Mouse (Mus musculus) midbrain, embryonic 14.5 days (tissue): ENCODE measurements at regions not wholly inside any gene's neighbourhood (a gene's known extent, or its start where the extent isn't known, plus 50 kb on each side); places are given as distances from the start of the nearest gene placed in this dataset.

ENCODE experiments used
- ATAC-seq: fragments of 200-750 bp; cut with Nextera tagmentation; 2 replicates; pipeline ENCODE4 v1.8.0; 2017; ENCODE audit warnings: moderate number of reproducible peaks, moderate library complexity; ENCODE audit not compliant: low FRiP score, low TSS enrichment
- DNase-seq: peaks from one replicate; pipeline ENCODE4 v3.0.0-alpha.2; 2015
- H3K27ac ChIP-seq: fragments of 300-500 bp; sonication (generic); replicated peaks from 2 replicates; pipeline ENCODE4 v1.5.1; 2014; ENCODE audit warnings: mild to moderate bottlenecking, low read depth, low read length, moderate library complexity
- H3K27me3 ChIP-seq: fragments of 300-500 bp; sonication (generic); 2 replicates; pipeline ENCODE4 v1.6.1; 2014; ENCODE audit warnings: low read length, control low read depth, mixed read lengths; ENCODE audit not compliant: control insufficient read depth, insufficient read depth
- H3K36me3 ChIP-seq: fragments of 300-500 bp; sonication (generic); 2 replicates; pipeline ENCODE4 v1.6.1; 2014; ENCODE audit warnings: low read length, control low read depth; ENCODE audit not compliant: control insufficient read depth, insufficient read depth
- H3K4me1 ChIP-seq: fragments of 300-500 bp; sonication (generic); 2 replicates; pipeline ENCODE4 v1.6.1; 2014; ENCODE audit warnings: mild to moderate bottlenecking, antibody characterized with exemption, low read length, control low read depth; ENCODE audit not compliant: control insufficient read depth, insufficient read depth
- H3K4me2 ChIP-seq: fragments of 300-500 bp; sonication (generic); 2 replicates; pipeline ENCODE4 v1.6.1; 2014; ENCODE audit warnings: mild to moderate bottlenecking, low read length, moderate library complexity
- H3K4me3 ChIP-seq: fragments of 300-500 bp; sonication (generic); replicated peaks from 2 replicates; pipeline ENCODE4 v1.5.1; 2014; ENCODE audit warnings: low read depth, low read length
- H3K9ac ChIP-seq: fragments of 300-500 bp; sonication (generic); replicated peaks from 2 replicates; pipeline ENCODE4 v1.6.1; 2014; ENCODE audit warnings: mild to moderate bottlenecking, low read length, moderate library complexity
- H3K9me3 ChIP-seq: fragments of 300-500 bp; sonication (generic); 2 replicates; pipeline ENCODE4 v1.6.1; 2016; ENCODE audit warnings: low read length, control low read depth, mixed read lengths; ENCODE audit not compliant: control insufficient read depth
- WGBS: fragments of 180-500 bp; shearing (Covaris S2); extraction: QIAGEN DNeasy Blood & Tissue Kit; methylation state at CpG from one replicate; pipeline ENCODE4 v1.1.7; 2014; 5-methylcytosine and 5-hydroxymethylcytosine counted together

DNA sequence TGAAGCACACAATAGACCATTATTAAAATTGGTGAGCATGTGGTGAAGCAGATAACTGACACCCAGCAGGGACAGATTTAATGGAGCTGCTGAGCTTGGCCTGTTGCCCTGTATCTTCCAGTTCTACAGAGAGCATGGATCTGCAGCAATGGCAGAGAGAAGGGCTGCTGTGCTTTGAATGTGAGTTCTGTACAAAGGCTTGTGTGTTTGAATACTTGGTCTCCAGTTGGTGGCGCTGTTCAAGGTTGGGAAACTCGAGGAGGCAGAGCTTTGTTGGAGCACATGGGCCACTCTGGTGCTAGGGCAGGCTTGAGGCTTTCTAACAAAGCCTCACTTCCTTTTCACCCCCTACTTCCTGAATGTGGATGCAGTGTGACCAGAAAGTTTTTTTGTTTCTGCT, 211.8 kb upstream of the Arpp21 start:
- Histone ChIP-seq H3K27me3 (no peaks in the 10 kb centered on the region), H3K9ac (no peak overlapping the region), H3K4me2 (no peak overlapping the region), H3K4me1 (0 out of 2 replicates have a peak, but pooled peaks cover 6% of the 10 kb centered on the region), H3K27ac (peak overlapping the region; percentile 47; the same call in 1 of the 2 replicates), H3K4me3 (no peak overlapping the region), H3K36me3 (no peaks in the 10 kb centered on the region), H3K9me3 (no peaks in the 10 kb centered on the region)
- peak; percentile 70; the same call in 1 of the 2 replicates for ATAC-seq
- peak; percentile 74 for DNase-seq
- 4% methylated on average over 2 of the region's 2 CpGs for WGBS

DNA sequence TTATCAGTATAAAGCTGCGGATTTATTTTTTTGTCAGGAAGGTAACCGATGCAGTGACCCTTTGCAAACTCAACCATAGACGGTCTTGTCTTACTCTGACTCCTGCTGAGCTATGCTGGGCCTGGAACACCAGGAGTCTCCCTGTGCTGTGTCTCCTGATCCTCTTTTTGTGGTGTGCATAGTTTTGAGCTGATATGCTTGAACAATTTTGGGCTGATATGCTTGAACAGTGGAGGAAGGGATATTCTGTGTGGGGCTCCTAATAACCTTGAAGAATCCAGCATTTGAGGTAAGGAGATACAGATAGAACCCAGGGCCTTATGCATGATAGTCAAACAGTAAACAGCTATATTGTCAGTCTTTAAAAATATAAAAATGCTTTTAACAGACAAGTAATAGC, 211.2 kb upstream of the Arpp21 start:
- ATAC-seq = peak; percentile 17; the same call in 1 of the 2 replicates
- H3K4me3 ChIP-seq = no peak overlapping the region
- H3K27me3 ChIP-seq = no peaks in the 10 kb centered on the region
- no peak overlapping the region for H3K9ac ChIP-seq
- 0 out of 2 replicates have a peak, but pooled peaks cover 6% of the 10 kb centered on the region for H3K4me1 ChIP-seq
- 27% methylated on average over 3 of the region's 3 CpGs for WGBS
- H3K36me3 ChIP-seq = no peaks in the 10 kb centered on the region
- H3K27ac ChIP-seq = peak overlapping the region; percentile 49; the same call in 1 of the 2 replicates
- no peaks in the 10 kb centered on the region for H3K9me3 ChIP-seq
- H3K4me2 ChIP-seq = no peak overlapping the region
- DNase-seq = peak; percentile 27

DNA sequence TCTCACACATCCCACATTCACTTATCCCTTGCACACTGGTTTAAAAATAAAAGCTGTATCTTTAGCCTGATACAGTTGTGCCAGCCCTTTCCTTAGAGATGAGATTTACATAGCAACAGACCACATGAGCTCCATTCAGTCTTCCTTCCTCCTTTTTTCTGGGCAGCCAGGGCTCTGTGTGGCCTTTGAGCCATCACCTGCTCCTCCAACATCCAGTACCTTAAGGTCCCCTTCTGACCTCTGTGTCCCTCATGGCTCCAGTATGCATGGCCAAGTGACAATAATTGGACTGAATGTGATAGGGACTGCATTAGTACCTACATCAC, 210.3 kb upstream of the Arpp21 start:
- no peak for ATAC-seq
- H3K4me2 ChIP-seq = no peak overlapping the region
- H3K36me3 ChIP-seq = no peaks in the 10 kb centered on the region
- H3K4me3 ChIP-seq = no peak overlapping the region
- no peak for DNase-seq
- no peak overlapping the region for H3K27ac ChIP-seq
- H3K9me3 ChIP-seq = no peaks in the 10 kb centered on the region
- no peaks in the 10 kb centered on the region for H3K27me3 ChIP-seq
- H3K4me1 ChIP-seq = 0 out of 2 replicates have a peak, but pooled peaks cover 6% of the 10 kb centered on the region
- no peak overlapping the region for H3K9ac ChIP-seq

DNA sequence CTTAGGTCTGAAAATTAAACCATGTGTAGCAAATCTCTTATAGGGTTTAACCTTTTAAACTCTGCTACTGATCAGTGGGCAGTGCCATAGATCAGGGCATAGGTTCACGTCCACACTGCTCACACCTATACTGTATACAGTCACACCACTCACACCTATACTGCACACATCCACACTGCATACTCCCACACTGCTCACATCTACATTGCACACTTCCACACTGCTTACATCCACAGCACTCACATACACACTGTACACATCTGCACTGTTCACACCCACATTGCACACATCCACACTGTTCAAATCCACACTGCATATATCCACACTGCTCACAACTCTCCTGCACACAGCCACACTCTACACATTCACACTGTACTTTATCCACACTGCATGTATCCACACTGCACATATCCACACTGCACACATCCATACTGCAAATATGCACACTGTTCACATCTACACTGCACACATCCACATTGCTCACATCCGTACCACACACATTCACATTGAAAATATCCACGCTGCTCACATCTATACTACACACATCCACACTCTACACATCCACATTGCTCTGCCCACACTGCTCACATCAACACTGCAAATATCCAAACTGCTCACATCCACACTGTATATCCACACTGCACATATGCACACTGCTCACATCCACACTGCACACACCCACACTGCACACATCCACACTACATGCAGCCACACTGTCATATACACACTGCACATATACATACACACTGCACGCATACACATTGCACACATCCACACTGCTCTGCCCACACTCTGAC, 209.7 kb upstream of the Arpp21 start:
- no peak for DNase-seq
- Histone ChIP-seq H3K27ac (no peak overlapping the region), H3K36me3 (no peaks in the 10 kb centered on the region), H3K4me2 (no peak overlapping the region), H3K27me3 (no peaks in the 10 kb centered on the region), H3K9me3 (no peaks in the 10 kb centered on the region), H3K9ac (no peak overlapping the region), H3K4me3 (no peak overlapping the region), H3K4me1 (0 out of 2 replicates have a peak, but pooled peaks cover 6% of the 10 kb centered on the region)
- 89% methylated on average over 4 of the region's 4 CpGs for WGBS
- ATAC-seq = no peak; the same call in 1 of the 2 replicates

DNA sequence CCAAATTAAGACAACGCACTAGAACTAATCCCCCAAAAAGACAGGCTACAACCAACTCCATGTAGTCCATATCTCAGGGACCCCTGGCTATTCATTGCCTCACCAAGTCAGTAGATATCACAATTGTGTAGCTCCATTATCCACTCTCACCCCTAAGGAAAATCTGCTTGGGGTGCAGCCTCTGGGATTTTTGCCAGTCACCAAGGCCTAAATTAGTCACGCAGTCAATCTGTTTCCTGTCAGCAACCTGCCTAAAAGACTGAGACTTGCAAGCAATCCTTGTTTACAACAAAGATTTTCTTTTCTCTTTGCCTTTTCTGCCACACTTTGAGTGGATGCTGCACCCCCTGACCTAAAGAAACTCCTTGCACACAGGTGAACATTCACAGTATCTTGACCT, 208.5 kb upstream of the Arpp21 start:
- Histone ChIP-seq H3K9me3 (no peaks in the 10 kb centered on the region), H3K4me2 (no peak overlapping the region), H3K4me3 (no peak overlapping the region), H3K36me3 (no peaks in the 10 kb centered on the region), H3K9ac (no peak overlapping the region), H3K27ac (no peak overlapping the region), H3K27me3 (no peaks in the 10 kb centered on the region), H3K4me1 (0 out of 2 replicates have a peak, but pooled peaks cover 6% of the 10 kb centered on the region)
- DNase-seq (peak; percentile 13), ATAC-seq (no peak)
- 67% methylated on average over 2 of the region's 2 CpGs for WGBS

DNA sequence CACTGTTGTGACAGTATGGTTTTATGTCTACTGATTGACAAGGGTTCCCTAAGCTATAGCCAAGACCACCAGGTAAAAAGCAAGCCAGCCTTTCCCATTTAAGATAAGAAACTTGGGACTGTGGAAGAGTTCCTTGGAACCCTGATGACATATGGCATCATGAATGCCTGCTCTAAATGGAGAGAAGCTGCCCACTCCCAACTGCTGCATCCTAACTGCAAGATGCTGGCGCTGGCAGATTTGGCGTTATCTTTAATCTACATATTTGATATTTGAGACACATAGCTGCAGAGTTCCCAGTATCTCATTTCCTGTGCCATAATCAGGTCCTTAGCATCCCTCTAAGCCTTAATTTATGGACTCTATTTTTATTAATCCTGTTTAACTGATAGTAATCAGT, 200.4 kb upstream of the Arpp21 start:
- ATAC-seq = no peak
- no peaks in the 10 kb centered on the region for H3K4me1 ChIP-seq
- no peaks in the 10 kb centered on the region for H3K27me3 ChIP-seq
- no peak for DNase-seq
- no peak overlapping the region for H3K4me2 ChIP-seq
- H3K36me3 ChIP-seq = no peaks in the 10 kb centered on the region
- H3K4me3 ChIP-seq = no peak overlapping the region
- H3K27ac ChIP-seq = no peak overlapping the region
- 90% methylated on average over 2 of the region's 2 CpGs for WGBS
- no peaks in the 10 kb centered on the region for H3K9me3 ChIP-seq
- no peak overlapping the region for H3K9ac ChIP-seq

DNA sequence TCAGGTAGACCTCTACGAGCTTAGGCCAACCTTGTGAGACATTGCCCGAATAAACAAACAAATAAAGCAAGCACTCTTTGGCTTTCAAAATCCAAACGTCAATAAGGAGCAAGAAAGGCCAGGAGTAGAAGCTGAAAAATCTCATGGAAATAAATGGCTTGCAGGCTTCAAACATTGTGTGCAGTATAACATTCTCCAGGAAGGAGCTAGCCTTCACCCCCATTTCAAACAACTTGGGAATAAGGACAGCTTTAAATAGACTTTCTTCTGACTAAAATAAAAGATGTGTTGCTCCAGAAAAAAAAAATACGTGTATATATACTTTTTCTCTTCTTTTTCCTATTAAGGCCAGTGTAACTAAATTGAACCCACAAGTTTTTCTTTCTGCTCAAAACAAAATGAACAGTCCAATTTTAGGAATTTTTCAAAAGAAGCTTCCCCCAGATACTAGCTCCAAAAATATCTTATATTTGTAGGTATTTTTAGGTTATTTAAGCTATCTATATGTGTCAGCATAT, 196.2 kb upstream of the Arpp21 start:
- 91% methylated on average over 4 of the region's 4 CpGs for WGBS
- H3K27me3 ChIP-seq = no peaks in the 10 kb centered on the region
- no peak for ATAC-seq

DNA sequence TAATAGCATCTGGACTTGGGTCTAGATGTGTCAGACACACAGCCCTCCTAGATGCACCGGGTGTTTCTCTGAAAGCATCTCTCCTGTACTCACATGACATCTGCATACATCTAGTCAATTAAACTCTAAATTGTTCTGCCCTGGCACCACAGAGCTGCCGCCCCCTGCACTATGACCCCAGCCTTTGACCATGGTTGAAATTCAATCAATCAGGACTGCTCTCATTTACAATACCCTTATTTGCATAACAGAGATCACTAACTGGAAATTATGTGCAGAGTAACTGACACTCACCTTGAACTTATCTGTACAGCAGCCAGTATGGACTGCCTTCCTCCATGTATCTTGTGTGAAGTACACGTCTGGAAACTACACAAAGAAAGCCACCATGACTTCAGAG, 193.5 kb upstream of the Arpp21 start:
- ATAC-seq (no peak), DNase-seq (no peak)
- WGBS = 71% methylated on average over 3 of the region's 3 CpGs
- no peaks in the 10 kb centered on the region for H3K27me3 ChIP-seq
- H3K36me3 ChIP-seq = no peaks in the 10 kb centered on the region
- no peaks in the 10 kb centered on the region for H3K4me1 ChIP-seq
- no peak overlapping the region for H3K9ac ChIP-seq
- no peak overlapping the region for H3K4me2 ChIP-seq
- no peak overlapping the region for H3K4me3 ChIP-seq
- no peaks in the 10 kb centered on the region for H3K9me3 ChIP-seq
- no peak overlapping the region for H3K27ac ChIP-seq

More for the DNA sequence above, 196.2 kb upstream of the Arpp21 start:
- H3K4me1 ChIP-seq = no peaks in the 10 kb centered on the region
- no peaks in the 10 kb centered on the region for H3K36me3 ChIP-seq
- H3K27ac ChIP-seq = no peak overlapping the region
- no peak for DNase-seq
- H3K4me3 ChIP-seq = no peak overlapping the region
- no peak overlapping the region for H3K4me2 ChIP-seq
- H3K9me3 ChIP-seq = no peaks in the 10 kb centered on the region
- no peak overlapping the region for H3K9ac ChIP-seq

DNA sequence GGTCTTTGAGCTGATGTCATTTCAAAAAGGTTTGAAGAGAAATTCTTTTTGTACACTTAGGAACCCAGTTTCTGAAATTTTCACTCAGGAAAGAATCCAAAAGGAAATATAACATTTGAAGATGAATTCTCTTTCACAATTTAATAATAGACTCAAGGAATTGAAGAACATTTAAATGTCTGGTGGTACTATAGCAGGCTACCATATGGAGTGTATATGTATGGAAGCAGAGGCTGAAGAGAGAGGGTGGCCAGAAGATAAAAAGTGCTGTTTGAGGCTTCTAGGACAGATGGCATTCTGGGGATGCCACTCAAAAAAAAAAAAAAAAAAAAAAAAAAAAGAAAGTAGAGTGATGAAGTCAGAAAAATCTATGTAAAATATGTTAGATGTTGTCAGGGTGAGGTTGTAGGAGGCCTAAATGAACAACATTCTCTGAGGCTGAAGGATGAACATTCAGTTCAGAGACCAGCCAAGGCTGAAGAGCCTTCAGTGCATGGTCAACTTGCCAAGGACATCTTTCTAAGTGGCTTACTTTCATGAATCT, 170.1 kb upstream of the Arpp21 start:
- Histone ChIP-seq H3K4me1 (no peaks in the 10 kb centered on the region), H3K9me3 (peaks cover 3% of the 10 kb centered on the region; the same call in 1 of the 2 replicates), H3K36me3 (no peaks in the 10 kb centered on the region), H3K27ac (no peak overlapping the region), H3K4me2 (no peak overlapping the region), H3K27me3 (no peaks in the 10 kb centered on the region), H3K9ac (no peak overlapping the region), H3K4me3 (no peak overlapping the region)
- DNase-seq (no peak), ATAC-seq (no peak)
